Mouse (Mus musculus) bone marrow macrophage, adult 2 months (primary cell): ENCODE measurements around the gene Tomm5.

Experiments
- CTCF ChIP-seq: IDR thresholded peaks from 2 replicates; pipeline ENCODE4 v1.5.1; 2012; ENCODE audit warnings: low read depth, mild to moderate bottlenecking, low read length, moderate library complexity
- POLR2A ChIP-seq: IDR thresholded peaks from 2 replicates; pipeline ENCODE4 v1.6.1; 2012; ENCODE audit warnings: mild to moderate bottlenecking, low read depth, low read length, borderline replicate concordance

DNA sequence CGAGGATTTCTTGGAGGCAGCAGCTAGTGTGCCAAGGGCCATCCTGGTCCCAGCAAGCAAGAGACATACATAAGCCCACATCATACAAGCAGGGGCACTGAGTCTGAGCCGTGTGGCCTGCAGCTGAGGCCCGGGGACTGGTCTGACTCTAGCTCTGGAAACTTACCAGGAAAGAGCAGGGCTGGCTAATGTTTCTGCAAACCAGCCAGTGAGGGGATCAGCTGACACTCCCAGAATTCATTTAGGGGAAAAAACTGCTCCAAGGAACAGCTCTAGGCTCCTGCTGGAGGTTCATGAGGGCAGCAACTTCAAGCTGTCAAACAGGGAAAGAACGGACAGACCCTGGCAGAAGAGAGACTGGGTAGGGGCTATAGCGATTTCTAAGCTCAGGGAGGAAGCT, 33.9 kb upstream of the Tomm5 start:
- no peak for TF ChIP-seq CTCF
- TF ChIP-seq POLR2A = no peak
